Mouse (Mus musculus): ENCODE results near the gene Nbl1. TPM values are rescaled to one million over a fixed set of nuclear protein-coding genes. Genes with fewer than 3 reads are reported as not detected.
A peak's percentile ranks its signal among the peaks of the same experiment; 100 is the strongest.

Gene Nbl1
- polyA plus RNA-seq, 1 experiment from 2014 or later: 51.8 TPM

- H3K9me3 ChIP-seq (ENCODE audit: control insufficient read depth, low read length): no peaks in the 10 kb centered on the region
- no peak overlapping the region for H3K27ac ChIP-seq (replicated peaks; ENCODE audit: low read depth, low read length)
- H3K36me3 ChIP-seq (ENCODE audit: control insufficient read depth, insufficient read depth, low read length): no peaks in the 10 kb centered on the region
- H3K9ac ChIP-seq (ENCODE audit: low read length): no peak overlapping the region
- 72% methylated on average over 3 of the region's 3 CpGs for WGBS
- H3K27me3 ChIP-seq (ENCODE audit: control insufficient read depth, insufficient read depth, low read length): no peaks in the 10 kb centered on the region
- DNase-seq (ENCODE audit: low spot score): no peak
- no peak for ATAC-seq (ENCODE audit: insufficient number of reproducible peaks, low FRiP score, low TSS enrichment, low read depth)
- H3K4me3 ChIP-seq (ENCODE audit: low read depth, low read length): no peak overlapping the region
- no peaks in the 10 kb centered on the region for H3K4me1 ChIP-seq (ENCODE audit: control insufficient read depth, insufficient read depth, low read length)
- no peak overlapping the region for H3K4me2 ChIP-seq (ENCODE audit: low read depth, severe bottlenecking)
Observed at GRCm38 (mm10) chr4:139112482-139112881, 19.7 kb upstream of the Nbl1 start.

GRCm38 (mm10) chr4:139111421-139111820 is 18.6 kb upstream of the Nbl1 start:
- DNase-seq (ENCODE audit: low spot score) (no peak), ATAC-seq (ENCODE audit: insufficient number of reproducible peaks, low FRiP score, low TSS enrichment, low read depth) (no peak)
- H3K36me3 ChIP-seq (ENCODE audit: control insufficient read depth, insufficient read depth, low read length): no peaks in the 10 kb centered on the region
- WGBS: 65% methylated on average over 3 of the region's 3 CpGs
- no peak overlapping the region for H3K27ac ChIP-seq (replicated peaks; ENCODE audit: low read depth, low read length)
- no peak overlapping the region for H3K4me3 ChIP-seq (ENCODE audit: low read depth, low read length)
- H3K9me3 ChIP-seq (ENCODE audit: control insufficient read depth, low read length): no peaks in the 10 kb centered on the region
- no peak overlapping the region for H3K9ac ChIP-seq (ENCODE audit: low read length)
- H3K4me2 ChIP-seq (ENCODE audit: low read depth, severe bottlenecking): no peak overlapping the region
- H3K4me1 ChIP-seq (ENCODE audit: control insufficient read depth, insufficient read depth, low read length): no peaks in the 10 kb centered on the region
- no peaks in the 10 kb centered on the region for H3K27me3 ChIP-seq (ENCODE audit: control insufficient read depth, insufficient read depth, low read length)

GRCm38 (mm10) chr4:139110858-139111257 is 18.1 kb upstream of the Nbl1 start:
- Histone ChIP-seq H3K27me3 (ENCODE audit: control insufficient read depth, insufficient read depth, low read length) (no peaks in the 10 kb centered on the region), H3K9me3 (ENCODE audit: control insufficient read depth, low read length) (no peaks in the 10 kb centered on the region), H3K36me3 (ENCODE audit: control insufficient read depth, insufficient read depth, low read length) (no peaks in the 10 kb centered on the region), H3K9ac (ENCODE audit: low read length) (no peak overlapping the region), H3K4me2 (ENCODE audit: low read depth, severe bottlenecking) (no peak overlapping the region), H3K27ac (replicated peaks; ENCODE audit: low read depth, low read length) (no peak overlapping the region; the same call in 1 of the 2 replicates), H3K4me1 (ENCODE audit: control insufficient read depth, insufficient read depth, low read length) (no peaks in the 10 kb centered on the region), H3K4me3 (ENCODE audit: low read depth, low read length) (no peak overlapping the region)
- 63% methylated on average over 3 of the region's 3 CpGs for WGBS
- DNase-seq (ENCODE audit: low spot score) (no peak), ATAC-seq (ENCODE audit: insufficient number of reproducible peaks, low FRiP score, low TSS enrichment, low read depth) (no peak)

DNA sequence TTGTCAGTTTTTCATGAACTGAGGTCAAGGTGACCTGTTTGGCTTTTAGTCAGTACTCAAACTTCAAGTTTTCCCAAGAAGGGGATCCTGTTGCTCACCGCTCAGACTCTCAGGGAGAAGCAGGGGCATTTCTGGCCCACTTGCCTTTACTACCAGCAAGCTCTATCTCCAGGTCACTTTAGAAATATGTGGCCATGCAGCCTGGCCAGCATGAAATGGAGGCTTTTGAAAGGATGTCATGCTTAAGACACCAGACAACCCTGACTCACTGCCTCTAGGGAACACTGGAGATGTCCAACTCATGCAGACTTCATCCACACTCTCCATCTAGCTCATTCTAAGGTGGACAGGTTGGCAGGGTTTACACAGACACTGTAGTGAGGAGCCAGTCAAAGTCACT is 12.7 kb upstream of the Nbl1 start:
- ATAC-seq (ENCODE audit: insufficient number of reproducible peaks, low FRiP score, low TSS enrichment, low read depth) (no peak), DNase-seq (ENCODE audit: low spot score) (no peak)
- Histone ChIP-seq H3K4me1 (ENCODE audit: control insufficient read depth, insufficient read depth, low read length) (no peaks in the 10 kb centered on the region), H3K4me3 (ENCODE audit: low read depth, low read length) (no peak overlapping the region), H3K27me3 (ENCODE audit: control insufficient read depth, insufficient read depth, low read length) (no peaks in the 10 kb centered on the region), H3K9me3 (ENCODE audit: control insufficient read depth, low read length) (no peaks in the 10 kb centered on the region), H3K36me3 (ENCODE audit: control insufficient read depth, insufficient read depth, low read length) (peaks cover 11% of the 10 kb centered on the region), H3K9ac (ENCODE audit: low read length) (no peak overlapping the region), H3K4me2 (ENCODE audit: low read depth, severe bottlenecking) (no peak overlapping the region), H3K27ac (replicated peaks; ENCODE audit: low read depth, low read length) (no peak overlapping the region)
- 98% methylated on average over 1 of the region's 1 CpGs for WGBS

DNA sequence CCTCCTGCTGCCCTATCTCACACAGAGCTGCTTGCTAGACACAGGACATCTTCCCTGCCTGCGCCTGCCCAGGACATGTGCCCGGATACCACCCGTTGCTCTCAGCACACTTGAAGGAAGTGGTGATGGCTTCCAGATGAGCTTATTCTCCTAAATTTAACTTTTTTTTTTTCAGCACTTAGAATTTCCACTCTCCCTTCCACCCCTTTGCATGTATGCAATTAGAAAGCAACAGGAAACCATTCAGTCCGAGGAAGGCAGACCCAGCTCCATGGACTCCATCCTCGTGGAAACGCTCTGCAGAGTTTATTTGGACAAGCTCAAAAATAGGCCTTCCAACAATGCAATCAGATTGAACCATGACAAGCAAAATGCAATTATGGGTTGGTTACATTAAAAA is 8.8 kb upstream of the Nbl1 start:
- no peak for ATAC-seq (ENCODE audit: insufficient number of reproducible peaks, low FRiP score, low TSS enrichment, low read depth)
- Histone ChIP-seq H3K4me3 (ENCODE audit: low read depth, low read length) (no peak overlapping the region), H3K4me1 (ENCODE audit: control insufficient read depth, insufficient read depth, low read length) (no peaks in the 10 kb centered on the region), H3K36me3 (ENCODE audit: control insufficient read depth, insufficient read depth, low read length) (peaks cover 11% of the 10 kb centered on the region), H3K9me3 (ENCODE audit: control insufficient read depth, low read length) (no peaks in the 10 kb centered on the region), H3K9ac (ENCODE audit: low read length) (no peak overlapping the region), H3K27ac (replicated peaks; ENCODE audit: low read depth, low read length) (no peak overlapping the region), H3K27me3 (ENCODE audit: control insufficient read depth, insufficient read depth, low read length) (no peaks in the 10 kb centered on the region), H3K4me2 (ENCODE audit: low read depth, severe bottlenecking) (no peak overlapping the region)
- no peak for DNase-seq (ENCODE audit: low spot score)
- WGBS: 75% methylated on average over 6 of the region's 6 CpGs

DNA sequence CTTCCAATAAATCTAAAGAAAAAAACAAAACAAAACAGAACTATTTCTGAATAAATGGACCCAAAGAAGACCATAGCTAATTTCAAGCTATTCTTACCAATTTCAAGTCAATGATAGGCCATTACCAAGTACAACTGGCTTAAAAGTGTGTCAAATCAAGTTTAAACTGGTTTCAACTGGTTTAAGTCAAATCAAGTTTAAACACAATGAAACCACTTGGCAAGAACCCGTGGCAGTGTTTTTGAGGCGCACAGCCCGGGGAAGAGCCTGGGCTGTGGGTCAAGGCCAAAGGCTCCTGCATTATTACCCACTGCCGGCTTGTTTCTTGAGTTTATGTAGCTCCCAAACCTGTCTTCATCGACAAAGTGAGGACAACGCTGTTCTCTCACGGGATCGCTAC is 7.5 kb upstream of the Nbl1 start:
- no peak overlapping the region for H3K4me2 ChIP-seq (ENCODE audit: low read depth, severe bottlenecking)
- no peak overlapping the region for H3K9ac ChIP-seq (ENCODE audit: low read length)
- H3K4me3 ChIP-seq (ENCODE audit: low read depth, low read length): no peak overlapping the region
- WGBS: 96% methylated on average over 8 of the region's 8 CpGs
- peaks cover 11% of the 10 kb centered on the region for H3K36me3 ChIP-seq (ENCODE audit: control insufficient read depth, insufficient read depth, low read length)
- H3K27ac ChIP-seq (replicated peaks; ENCODE audit: low read depth, low read length): no peak overlapping the region
- no peaks in the 10 kb centered on the region for H3K9me3 ChIP-seq (ENCODE audit: control insufficient read depth, low read length)
- ATAC-seq (ENCODE audit: insufficient number of reproducible peaks, low FRiP score, low TSS enrichment, low read depth) (no peak), DNase-seq (ENCODE audit: low spot score) (no peak)
- no peaks in the 10 kb centered on the region for H3K4me1 ChIP-seq (ENCODE audit: control insufficient read depth, insufficient read depth, low read length)
- H3K27me3 ChIP-seq (ENCODE audit: control insufficient read depth, insufficient read depth, low read length): no peaks in the 10 kb centered on the region

- DNase-seq (ENCODE audit: low spot score) (no peak), ATAC-seq (ENCODE audit: insufficient number of reproducible peaks, low FRiP score, low TSS enrichment, low read depth) (no peak)
- Histone ChIP-seq H3K27ac (replicated peaks; ENCODE audit: low read depth, low read length) (no peak overlapping the region), H3K4me1 (ENCODE audit: control insufficient read depth, insufficient read depth, low read length) (peaks cover 12% of the 10 kb centered on the region), H3K9ac (ENCODE audit: low read length) (no peak overlapping the region), H3K36me3 (ENCODE audit: control insufficient read depth, insufficient read depth, low read length) (no peaks in the 10 kb centered on the region), H3K4me3 (ENCODE audit: low read depth, low read length) (no peak overlapping the region), H3K4me2 (ENCODE audit: low read depth, severe bottlenecking) (no peak overlapping the region), H3K9me3 (ENCODE audit: control insufficient read depth, low read length) (no peaks in the 10 kb centered on the region; the same call in 1 of the 2 replicates), H3K27me3 (ENCODE audit: control insufficient read depth, insufficient read depth, low read length) (peaks cover 20% of the 10 kb centered on the region)
- 76% methylated on average over 5 of the region's 5 CpGs for WGBS
Observed at GRCm38 (mm10) chr4:139096201-139096600, 3.4 kb upstream of the Nbl1 start.

DNA sequence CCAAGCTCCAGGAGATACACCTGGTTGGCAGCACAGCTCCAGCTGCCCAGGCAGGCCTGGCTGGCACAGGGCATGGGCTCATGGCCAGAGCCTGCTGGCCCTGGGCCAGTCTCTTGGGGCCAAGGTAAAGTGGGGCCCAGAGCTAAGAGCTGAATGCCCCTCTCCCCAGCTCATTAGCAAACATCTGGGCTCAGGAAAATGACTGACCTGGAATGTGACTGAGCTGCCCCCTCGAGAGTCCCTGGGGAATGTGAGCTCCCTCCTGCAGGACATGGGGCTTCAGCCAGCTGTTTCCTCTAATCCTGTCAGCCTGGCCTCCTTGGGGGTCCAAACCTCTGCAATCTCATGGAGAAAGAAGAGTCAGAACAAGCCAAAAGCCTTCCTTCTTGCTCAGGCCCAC is 2.6 kb upstream of the Nbl1 start:
- 24% methylated on average over 1 of the region's 1 CpGs for WGBS
- ATAC-seq (ENCODE audit: insufficient number of reproducible peaks, low FRiP score, low TSS enrichment, low read depth) (no peak), DNase-seq (ENCODE audit: low spot score) (no peak)
- Histone ChIP-seq H3K27me3 (ENCODE audit: control insufficient read depth, insufficient read depth, low read length) (peaks cover 20% of the 10 kb centered on the region), H3K27ac (replicated peaks; ENCODE audit: low read depth, low read length) (no peak overlapping the region), H3K4me3 (ENCODE audit: low read depth, low read length) (no peak overlapping the region), H3K4me1 (ENCODE audit: control insufficient read depth, insufficient read depth, low read length) (peaks cover 19% of the 10 kb centered on the region), H3K4me2 (ENCODE audit: low read depth, severe bottlenecking) (no peak overlapping the region), H3K9me3 (ENCODE audit: control insufficient read depth, low read length) (no peaks in the 10 kb centered on the region; the same call in 1 of the 2 replicates), H3K9ac (ENCODE audit: low read length) (no peak overlapping the region), H3K36me3 (ENCODE audit: control insufficient read depth, insufficient read depth, low read length) (no peaks in the 10 kb centered on the region)

GRCm38 (mm10) chr4:139093196-139093530 is 370 bp upstream of the Nbl1 start:
- ATAC-seq (ENCODE audit: insufficient number of reproducible peaks, low FRiP score, low TSS enrichment, low read depth) (no peak), DNase-seq (ENCODE audit: low spot score) (no peak)
- Histone ChIP-seq H3K9ac (ENCODE audit: low read length) (peak overlapping the region; percentile 80; the same call in 1 of the 2 replicates), H3K4me1 (ENCODE audit: control insufficient read depth, insufficient read depth, low read length) (peaks cover 19% of the 10 kb centered on the region), H3K4me2 (ENCODE audit: low read depth, severe bottlenecking) (peak overlapping the region; percentile 93), H3K9me3 (ENCODE audit: control insufficient read depth, low read length) (no peaks in the 10 kb centered on the region; the same call in 1 of the 2 replicates), H3K27me3 (ENCODE audit: control insufficient read depth, insufficient read depth, low read length) (peaks cover 20% of the 10 kb centered on the region), H3K4me3 (ENCODE audit: low read depth, low read length) (peak overlapping the region; percentile 65), H3K27ac (replicated peaks; ENCODE audit: low read depth, low read length) (no peak overlapping the region), H3K36me3 (ENCODE audit: control insufficient read depth, insufficient read depth, low read length) (no peaks in the 10 kb centered on the region)
- 23% methylated on average over 13 of the region's 13 CpGs for WGBS
